Mouse (Mus musculus): ENCODE data around the gene D17H6S53E.
A peak's percentile ranks its signal among the peaks of the same experiment; 100 is the strongest.

Gene D17H6S53E

DNA sequence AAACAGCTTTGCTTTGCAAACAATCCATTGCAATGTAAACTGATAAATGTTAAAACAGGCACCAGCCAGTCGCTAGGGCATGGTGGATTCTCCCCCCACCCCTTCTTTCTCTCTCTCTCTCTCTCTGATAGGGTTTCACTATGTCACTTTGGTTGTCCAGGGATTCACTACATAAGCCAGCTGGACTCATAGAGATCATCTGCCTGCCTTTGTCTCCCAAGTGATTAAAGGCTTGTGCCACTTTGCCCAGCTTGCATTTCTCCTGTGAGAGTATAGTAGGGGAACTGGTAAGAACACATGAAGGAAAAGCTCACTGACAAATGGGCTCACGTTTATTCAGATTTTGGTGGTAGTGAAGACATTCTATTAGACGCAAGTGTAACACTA is 6.0 kb downstream of the D17H6S53E start:
- no peak for DNase-seq (ENCODE audit: low spot score)

DNA sequence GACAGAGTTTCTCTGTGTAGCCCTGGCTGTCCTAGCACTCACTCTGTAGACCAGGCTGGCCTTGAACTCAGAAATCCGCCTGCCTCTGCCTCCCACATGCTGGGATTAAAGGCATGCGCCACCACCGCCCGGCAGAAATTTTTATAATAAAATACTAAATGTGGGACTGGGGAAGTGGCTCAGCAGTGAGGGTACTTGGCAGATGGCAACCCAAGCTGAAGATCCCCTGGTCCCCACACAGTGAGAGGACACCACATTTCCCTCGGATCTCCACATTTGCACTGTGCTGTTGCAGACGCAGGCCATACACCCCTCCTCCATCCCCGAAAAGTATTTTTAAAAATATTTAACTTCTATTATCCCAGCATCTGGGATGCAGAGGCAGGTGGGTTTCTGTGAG is 7.3 kb downstream of the D17H6S53E start:
- DNase-seq (ENCODE audit: low spot score): no peak

DNA sequence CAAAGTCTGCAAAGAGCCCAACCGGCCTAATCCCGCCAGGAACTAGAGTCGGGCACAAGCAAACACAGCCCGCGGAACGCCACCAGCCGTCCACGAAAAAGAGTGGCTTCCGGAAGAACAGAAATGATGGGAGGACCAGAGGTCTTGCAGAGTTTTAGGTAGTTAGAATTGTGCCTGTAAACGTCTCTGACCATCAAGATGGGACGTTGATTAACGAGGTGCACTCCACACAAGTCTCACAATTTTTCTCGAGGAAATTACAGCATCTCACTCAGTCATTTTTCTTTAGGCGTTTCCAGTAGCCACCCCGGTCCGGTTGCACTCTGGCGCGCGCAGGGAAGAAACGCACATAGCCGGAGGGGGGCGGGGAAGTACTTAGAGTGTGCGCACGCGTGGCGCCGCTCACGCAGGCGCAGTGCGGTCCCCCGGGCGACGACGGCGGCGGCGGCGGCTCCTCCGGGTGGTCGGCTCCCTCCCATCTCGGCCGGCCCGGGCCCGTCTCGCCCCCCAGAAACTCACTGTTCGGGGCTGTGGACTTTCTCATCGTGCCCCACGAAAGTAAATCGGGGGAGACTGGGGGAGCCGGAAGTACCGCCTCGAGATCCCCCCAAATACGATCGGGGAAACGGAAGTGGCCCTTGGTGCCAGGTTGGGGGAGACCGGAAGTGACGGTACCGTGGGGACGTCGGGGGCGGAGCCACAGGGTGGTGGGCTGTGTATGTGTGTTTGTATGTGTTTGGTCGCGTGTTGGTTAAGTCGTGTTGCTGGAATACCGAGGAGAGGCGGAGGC is 8.8 kb downstream of the D17H6S53E start, which contains the start of gene Bag6:
Gene Bag6, plus strand, starts transcription at position 378 of the 790 bp plus-strand sequence.
- DNase-seq (ENCODE audit: low spot score): peak; percentile 97

DNA sequence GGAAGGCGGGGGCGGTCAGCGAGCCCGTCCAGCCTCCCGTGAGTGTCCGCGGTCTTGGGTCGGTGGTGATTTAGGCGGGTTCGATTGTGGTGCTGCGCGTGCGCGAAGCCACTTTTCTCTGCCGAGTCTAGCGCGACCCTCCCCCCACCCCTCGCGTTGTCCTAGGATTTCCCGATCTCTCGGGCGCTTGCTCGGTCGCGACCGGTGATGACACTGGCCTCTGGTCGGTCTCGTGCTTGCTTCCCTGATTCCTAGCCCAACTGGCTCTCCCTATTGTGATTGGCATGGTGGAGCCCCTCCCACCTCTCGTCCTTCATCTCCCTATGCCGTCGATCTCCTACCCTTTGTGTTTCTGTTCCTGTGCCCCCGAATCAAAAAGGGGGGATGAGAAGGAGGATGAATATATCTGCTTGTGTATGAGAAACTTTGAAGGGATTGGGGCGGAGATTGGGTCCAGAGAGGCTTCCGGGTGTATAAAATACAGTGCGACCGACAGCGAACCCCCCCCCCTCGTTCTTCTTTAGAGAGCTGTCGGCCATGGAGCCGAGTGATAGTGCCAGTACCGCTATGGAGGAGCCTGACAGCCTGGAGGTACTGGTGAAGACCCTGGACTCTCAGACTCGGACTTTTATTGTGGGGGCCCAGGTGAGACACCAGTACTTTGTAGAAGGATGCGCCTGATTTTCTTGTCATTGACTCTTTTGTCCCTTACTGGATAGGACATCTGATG is 9.6 kb downstream of the D17H6S53E start:
- no peak for DNase-seq (ENCODE audit: low spot score)

DNA sequence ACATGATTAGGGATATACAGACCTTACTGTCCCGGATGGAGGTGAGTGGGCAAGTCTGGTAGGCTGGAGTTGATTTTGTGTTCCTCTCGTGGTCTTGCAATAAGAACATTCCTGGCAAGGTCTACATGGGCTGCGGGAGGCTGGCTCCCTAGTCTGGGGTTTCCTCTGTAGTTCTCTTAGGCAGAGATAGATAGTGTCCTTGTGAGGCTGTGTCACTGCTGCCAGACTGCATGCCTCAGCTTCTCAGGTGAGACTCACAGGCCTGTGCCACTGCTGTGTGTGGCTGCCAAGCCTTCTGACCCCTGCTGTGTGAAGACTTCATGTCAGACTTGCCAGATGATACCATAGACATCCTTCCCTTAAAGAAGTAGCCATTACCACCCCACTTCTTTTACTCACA is 13.1 kb downstream of the D17H6S53E start:
- no peak for DNase-seq (ENCODE audit: low spot score)

DNA sequence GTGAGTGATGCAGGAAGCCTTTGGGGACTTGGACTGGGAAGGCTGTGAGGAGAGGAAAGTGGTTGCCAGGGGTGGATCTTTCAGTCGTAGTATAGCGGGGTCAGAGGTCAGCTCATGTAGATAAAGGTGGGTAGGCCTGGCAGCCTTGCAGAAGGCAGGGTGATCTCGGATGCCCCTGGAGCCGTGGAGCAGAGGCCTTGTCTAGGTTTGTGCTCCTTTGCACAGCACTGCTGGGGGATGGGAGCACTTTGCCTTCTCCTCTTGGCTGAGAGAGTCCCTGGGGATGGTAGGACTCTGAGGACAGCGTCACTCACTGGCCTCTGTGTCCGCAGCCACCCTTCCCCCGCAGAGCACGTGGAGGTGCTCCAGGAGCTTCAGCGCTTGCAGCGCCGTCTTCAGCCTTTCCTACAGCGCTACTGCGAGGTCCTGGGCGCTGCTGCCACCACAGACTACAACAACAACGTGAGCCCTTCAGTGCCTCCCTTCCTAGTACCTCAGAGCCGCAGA is 14.4 kb downstream of the D17H6S53E start:
- DNase-seq (ENCODE audit: low spot score): no peak

DNA sequence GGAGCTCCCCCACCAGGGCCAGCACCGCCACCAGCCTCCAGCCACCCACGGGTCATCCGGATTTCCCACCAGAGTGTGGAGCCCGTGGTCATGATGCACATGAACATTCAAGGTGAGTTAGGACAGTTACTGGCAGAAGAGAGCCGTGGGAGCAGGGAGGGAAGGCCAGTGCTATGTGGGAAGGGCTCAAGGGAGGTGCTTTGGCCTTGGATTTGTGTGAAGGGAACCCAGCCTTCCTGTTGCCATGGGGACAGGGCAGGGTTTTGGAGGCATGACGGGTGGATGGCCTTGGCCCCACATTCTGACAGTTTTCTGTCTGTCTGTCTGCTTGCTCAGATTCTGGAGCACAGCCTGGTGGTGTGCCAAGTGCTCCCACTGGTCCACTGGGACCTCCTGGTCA is 15.8 kb downstream of the D17H6S53E start:
- no peak for DNase-seq (ENCODE audit: low spot score)

DNA sequence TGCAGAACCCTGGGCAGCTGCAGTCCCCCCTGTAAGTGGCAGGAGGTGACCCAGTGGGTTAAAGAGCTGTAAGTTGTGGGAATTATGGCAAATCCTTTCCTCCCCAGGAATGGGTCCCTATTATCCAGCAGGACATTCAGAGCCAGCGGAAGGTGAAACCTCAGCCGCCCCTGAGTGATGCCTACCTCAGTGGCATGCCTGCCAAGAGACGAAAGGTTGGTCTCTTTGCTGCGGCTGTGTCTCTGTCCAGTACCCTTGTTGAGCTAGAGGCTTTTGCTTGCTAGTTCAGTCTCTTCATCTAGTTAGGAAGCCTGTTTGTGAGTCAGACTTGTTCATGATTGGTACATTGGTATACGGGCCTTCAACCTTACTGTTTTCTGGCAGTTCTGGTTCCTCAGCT is 20.0 kb downstream of the D17H6S53E start:
- DNase-seq (ENCODE audit: low spot score): no peak

DNA sequence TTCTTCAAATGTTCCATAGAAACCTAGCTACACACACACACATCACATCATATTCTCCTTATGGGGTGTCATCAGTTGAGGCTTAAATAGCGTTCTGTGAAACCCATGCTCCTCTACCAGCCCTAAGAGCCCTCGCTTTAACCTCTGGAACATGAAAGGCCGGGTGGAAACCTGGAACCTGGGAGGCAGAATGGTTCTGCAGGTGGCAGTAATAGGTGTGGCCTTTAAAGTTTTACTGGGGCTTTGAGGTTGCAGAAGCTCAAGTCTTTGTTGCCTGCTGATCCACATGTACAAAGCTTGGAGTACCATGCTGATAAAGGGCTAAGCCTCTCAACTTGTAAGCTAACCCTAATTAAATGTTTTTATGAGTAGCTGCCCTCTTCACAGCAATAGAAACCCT is 21.2 kb downstream of the D17H6S53E start:
- DNase-seq (ENCODE audit: low spot score): no peak

DNA sequence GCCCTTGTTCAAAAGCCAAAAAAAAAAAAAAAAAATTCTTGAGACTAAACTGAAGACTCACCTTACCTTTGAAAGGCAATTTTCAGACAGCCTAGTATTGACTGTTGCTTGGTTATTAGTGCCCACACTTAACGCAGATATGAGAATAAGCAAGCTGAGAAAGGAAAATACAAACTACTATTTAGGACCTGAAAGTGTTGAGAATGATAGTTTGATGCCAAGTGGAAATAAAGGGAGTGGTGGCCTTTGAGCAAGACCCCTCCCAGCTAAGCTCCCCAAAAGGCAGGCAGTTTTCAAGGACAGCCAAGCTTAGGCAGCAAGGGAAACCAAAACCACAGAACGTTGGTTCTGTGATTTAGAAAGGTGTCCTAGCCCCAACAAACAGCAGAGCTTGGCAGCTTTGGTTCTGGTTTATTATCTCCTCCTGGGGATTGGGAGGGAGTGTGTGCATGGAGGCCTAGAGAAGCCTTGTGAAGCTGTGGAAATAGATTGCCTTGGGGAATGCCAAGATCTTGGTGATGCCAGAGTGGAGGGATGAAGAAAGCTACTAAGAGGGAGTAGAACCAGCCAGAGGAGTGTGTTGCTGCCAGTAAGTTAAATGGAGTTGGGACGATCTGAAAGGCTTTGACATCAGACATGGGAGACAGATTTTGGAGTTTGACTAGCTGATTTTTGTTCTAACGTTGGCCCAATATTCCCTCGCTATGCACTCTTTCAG is 21.9 kb downstream of the D17H6S53E start:
- no peak for DNase-seq (ENCODE audit: low spot score)

DNA sequence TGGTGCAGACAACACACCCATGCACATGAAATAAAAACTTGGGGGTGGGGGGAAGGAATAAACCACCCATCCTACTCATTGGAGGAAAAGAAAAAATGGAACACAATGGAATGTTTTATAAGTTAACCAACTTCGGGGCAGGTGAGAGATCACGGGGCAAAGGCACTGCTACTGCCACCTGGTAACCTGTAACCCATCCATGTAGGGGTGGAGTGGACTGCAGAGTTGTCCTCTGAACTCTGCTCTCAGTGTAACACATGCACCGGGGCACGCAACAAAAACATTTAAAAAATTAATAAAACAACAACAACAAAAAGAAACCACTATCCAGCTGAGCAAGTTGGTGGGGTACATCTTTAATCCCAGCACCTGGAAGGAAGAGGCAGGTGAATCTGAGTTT is 25.9 kb downstream of the D17H6S53E start:
- DNase-seq (ENCODE audit: low spot score): no peak

DNA sequence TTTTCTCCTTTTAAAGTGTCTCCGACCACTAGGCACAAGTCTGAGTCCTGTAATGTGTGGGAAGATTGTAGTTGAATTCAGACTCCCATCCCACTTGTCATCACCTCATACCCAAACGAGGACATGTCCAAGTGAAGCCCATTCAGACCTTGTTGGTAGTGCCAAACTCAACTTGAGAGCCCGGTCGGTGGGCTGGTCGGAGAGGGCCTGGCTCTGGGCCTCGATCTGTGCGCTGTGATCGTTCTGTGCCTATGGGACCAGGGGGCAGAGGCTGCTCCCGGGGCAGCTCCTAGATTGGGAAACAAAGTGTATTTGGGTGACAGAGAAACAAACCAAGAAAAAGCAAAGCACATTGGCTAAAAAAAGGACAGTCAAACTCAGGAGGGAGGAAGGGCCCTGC is 26.9 kb downstream of the D17H6S53E start:
- no peak for DNase-seq (ENCODE audit: low spot score)

DNA sequence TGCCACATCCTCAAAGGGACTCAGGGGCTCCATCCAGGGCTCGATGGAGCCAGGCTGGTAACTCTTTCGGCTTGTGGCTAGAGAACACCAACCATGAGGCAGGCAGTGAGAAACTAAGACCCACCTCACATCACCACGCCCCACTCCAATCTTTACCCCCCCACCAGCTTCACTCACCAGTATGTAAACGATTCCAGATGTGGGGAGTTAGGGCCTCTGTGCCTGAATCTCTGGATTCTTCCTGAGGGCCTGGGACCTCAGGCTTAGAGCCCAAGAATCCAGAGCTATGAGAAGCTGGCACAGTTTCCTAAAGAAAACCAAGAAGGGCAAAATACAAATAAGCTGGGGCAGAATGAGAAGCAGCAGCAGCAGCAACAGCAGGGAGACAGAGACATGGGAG is 27.8 kb downstream of the D17H6S53E start:
- DNase-seq (ENCODE audit: low spot score): no peak

DNA sequence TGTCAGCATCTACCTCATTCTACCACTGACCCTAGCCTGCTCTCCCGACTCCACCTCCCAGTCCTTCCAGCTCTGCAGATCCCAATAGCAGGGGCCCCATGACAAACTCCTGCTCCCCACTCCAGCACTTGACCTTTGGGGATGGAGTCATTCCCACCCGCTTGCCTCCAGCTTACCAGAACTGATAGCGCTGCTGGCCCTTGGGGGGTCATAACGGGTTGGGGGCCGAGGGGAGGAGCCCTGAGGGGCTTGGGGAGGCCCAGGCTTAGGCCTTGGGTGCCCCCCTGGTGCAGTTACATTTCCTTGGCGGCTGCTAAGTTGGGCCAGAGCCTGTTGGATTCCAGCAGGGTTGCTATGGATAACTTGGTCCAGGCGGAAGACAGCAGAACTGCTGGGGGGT is 28.4 kb downstream of the D17H6S53E start:
- no peak for DNase-seq (ENCODE audit: low spot score)

DNA sequence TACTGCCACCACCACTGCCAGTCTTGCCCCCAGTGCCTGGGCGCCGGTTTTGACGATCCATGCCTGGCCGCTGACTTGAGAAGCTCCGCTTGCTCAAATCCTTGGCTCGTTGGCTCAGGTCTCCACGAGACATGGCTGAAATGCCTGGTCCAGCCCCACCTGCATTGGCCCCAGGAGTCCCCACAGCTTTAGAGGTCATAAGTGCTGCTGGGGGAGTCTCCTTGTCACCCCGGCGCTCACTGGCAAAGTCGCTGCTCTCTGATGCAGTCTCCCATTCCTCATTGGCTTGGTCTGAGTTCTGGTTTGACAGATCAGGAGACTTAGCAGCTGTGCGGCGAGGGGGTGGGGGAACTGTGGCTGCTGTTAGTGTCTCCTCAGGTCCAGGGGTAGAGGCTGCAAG is 29.3 kb downstream of the D17H6S53E start:
- DNase-seq (ENCODE audit: low spot score): no peak

DNA sequence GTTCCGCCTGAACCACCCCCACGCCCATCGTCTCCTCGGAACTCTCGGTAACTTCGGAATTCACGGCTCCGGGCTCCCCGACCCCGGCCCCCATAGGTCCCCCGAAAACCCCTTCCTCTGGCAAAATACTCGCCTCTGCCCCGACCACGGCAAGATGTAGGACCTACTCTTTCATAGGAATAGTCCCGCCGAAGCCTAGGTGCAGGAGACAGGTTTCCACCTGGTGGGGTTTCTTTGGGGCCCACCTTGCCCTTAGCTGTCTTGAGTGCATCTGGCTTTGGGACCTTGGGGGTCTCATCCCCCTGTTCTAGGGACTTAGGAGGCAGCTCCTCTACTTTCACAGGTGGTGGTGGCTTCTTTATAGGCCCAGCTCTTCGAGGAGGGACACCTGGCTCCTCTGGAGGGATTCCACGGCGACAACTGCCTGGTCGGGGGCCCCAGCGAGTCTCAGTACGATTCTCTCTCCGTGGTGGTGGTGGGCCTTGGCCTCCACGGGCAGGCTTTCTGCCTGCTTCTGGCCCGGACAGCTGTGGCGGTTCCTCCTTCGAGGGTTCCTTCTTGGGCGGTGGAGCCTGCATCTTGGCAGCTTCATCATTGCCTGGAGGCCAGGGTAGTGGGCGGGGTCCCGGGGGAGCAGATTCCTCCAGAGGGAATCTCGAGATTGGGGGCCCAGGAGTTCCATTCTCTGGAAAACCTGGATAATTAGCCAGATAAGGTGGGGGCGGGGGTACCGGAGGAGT is 30.5 kb downstream of the D17H6S53E start:
- DNase-seq (ENCODE audit: low spot score): no peak

DNA sequence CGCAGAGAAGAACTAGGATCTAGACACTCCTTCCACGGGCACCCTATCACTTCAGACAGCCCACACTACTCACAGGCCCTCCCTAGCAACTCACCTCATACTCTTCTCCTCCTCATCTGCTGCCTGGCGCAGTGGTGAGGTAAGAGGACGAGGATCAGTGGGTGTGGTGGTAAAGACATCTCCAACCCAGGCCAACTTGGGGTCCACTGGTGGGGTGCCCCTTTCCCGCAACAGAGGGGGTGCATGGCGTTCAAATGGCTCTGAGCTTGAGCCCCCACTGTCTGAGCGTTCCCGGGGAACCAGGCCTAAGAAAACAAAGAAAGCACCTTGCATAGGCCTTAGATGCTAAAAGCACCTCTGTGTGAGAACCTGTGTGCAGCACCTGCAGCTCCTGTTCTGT is 31.1 kb downstream of the D17H6S53E start:
- DNase-seq (ENCODE audit: low spot score): no peak

DNA sequence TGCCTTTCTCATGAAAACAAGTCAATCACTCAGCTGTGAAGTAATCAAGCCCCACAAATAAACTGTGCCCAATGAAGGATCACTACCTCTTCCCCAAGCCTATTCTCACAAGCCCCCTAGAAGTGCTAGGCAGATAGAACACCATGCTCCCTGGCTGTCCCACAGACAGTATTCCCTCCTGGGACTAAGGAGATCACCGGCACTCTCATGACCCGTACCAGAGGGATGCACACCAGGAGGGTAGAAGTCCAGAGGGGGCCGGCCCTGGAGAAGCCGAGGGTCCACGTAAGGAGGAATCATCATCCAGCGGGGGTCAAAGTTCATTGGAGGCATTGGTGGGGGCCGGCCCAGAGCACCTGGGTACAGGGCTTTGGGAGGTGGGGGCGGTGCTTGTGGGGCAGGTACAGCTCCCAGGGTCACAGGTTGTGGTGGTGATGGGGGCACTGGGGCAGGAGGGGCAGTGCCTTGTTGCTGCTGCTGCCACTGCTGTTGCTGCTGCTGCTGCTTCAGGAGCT is 31.5 kb downstream of the D17H6S53E start:
- no peak for DNase-seq (ENCODE audit: low spot score)

DNA sequence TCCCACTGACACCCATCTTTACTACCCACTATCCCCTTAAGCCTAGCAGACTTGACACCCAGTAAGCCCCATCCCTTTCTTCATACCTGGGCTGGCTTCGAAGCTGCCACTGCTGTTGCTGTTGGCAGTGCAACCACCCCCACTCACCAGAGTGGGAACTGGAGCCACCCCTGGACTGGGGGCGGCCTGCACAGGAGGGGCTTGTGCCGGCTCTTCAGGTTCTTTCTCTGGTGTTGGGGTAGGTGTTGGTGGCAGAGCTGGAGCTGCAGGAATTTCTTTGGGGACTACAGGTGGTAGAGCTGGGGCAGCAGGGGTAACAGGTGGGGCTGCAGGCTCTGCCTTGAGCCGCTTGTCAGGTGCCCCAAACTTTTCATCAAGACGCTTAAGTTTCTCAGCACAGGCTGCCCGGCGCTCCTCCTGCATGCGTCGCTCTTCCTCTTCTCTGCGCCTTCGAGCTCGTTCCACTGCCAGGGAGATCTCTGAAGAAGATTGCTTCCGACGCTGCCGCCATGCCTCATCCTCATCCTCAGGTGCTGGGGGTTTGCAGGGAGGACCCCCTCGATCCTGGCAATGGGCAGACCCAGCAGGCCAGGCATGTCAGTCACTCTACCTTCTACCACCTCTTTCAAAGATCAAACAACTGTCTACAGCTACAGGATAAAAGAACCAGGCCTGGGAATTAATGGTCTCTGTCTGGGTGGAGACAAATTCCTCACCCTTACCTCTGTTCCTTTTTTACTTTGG is 32.8 kb downstream of the D17H6S53E start:
- no peak for DNase-seq (ENCODE audit: low spot score)

DNA sequence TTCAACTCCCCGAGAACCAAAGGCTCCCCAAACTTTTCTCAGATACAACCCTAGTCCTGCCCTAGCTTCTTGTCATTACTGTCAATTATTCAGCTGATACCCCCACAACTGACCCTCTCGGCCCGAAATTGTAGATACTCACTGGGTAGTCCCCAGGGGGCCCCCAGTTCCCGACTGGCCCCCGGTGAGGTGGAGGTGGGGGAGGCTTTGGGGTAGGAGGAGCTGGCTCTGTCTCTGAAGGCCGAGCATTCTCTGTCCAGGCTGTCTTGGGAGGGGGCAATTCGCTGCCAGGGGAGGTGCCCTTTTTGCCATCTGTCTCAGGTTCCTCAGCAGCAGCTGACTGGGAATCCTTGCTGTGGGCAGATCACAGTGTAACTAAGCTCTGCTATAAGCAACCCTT is 33.5 kb downstream of the D17H6S53E start:
- DNase-seq (ENCODE audit: low spot score): no peak

DNA sequence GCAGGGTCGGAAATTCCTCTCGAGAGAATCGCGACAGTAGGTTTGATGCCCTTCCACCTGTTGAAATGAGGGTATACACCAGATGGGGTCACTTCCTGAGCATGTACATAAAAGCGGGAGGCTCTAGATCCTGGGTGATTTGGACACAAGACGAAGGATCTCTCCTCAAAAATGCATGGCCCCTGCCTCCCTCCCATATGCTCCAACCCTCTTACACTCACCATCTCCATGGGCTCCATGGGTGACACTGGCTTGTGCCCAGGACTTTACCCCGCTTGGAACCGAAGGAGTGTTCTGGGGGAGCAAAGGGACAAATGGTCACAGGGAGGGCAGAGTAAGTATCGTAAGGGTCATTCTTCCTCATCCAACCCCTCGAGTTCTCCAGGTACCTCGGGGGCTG is 35.2 kb downstream of the D17H6S53E start:
- DNase-seq (ENCODE audit: low spot score): no peak
